Mouse (Mus musculus): ENCODE results near the gene Plin3.
A peak's percentile ranks its signal among the peaks of the same experiment; 100 is the strongest.

Gene Plin3

GRCm38 (mm10) chr17:56292531-56293222, at the start of gene Plin3:
Gene Plin3, minus strand, starts transcription at chr17:56292873.
- DNase-seq (ENCODE audit: low spot score), result no peak

- DNase-seq (ENCODE audit: low spot score), result no peak
Observed at GRCm38 (mm10) chr17:56340717-56341116, 48.0 kb upstream of the Plin3 start.

GRCm38 (mm10) chr17:56338909-56339308, 46.2 kb upstream of the Plin3 start:
- no peak for DNase-seq (ENCODE audit: low spot score)

GRCm38 (mm10) chr17:56337791-56338190, 45.1 kb upstream of the Plin3 start:
- DNase-seq (ENCODE audit: low spot score), result no peak

GRCm38 (mm10) chr17:56337190-56337589, 44.5 kb upstream of the Plin3 start:
- DNase-seq (ENCODE audit: low spot score), result peak; percentile 60

GRCm38 (mm10) chr17:56332987-56333386, 40.3 kb upstream of the Plin3 start:
- DNase-seq (ENCODE audit: low spot score), result no peak

- no peak for DNase-seq (ENCODE audit: low spot score)
Observed at GRCm38 (mm10) chr17:56331256-56331655, 38.6 kb upstream of the Plin3 start.

GRCm38 (mm10) chr17:56330345-56330744, 37.7 kb upstream of the Plin3 start:
- DNase-seq (ENCODE audit: low spot score), result no peak

- DNase-seq (ENCODE audit: low spot score), result no peak
Observed at GRCm38 (mm10) chr17:56329267-56329666, 36.6 kb upstream of the Plin3 start.

- DNase-seq (ENCODE audit: low spot score), result no peak
Observed at GRCm38 (mm10) chr17:56326153-56327147, 33.8 kb upstream of the Plin3 start.

- peak; percentile 97 for DNase-seq (ENCODE audit: low spot score)
Observed at GRCm38 (mm10) chr17:56325450-56326152, 32.9 kb upstream of the Plin3 start, which contains the start of gene Kdm4b. Gene Kdm4b, plus strand, starts transcription at chr17:56326062.

- DNase-seq (ENCODE audit: low spot score), result no peak
Observed at GRCm38 (mm10) chr17:56324419-56324818, 31.7 kb upstream of the Plin3 start.

GRCm38 (mm10) chr17:56309191-56309945, 16.7 kb upstream of the Plin3 start:
- no peak for DNase-seq (ENCODE audit: low spot score)

GRCm38 (mm10) chr17:56308088-56308487, 15.4 kb upstream of the Plin3 start:
- no peak for DNase-seq (ENCODE audit: low spot score)

GRCm38 (mm10) chr17:56305826-56306225, 13.2 kb upstream of the Plin3 start:
- DNase-seq (ENCODE audit: low spot score), result no peak

GRCm38 (mm10) chr17:56305156-56305555, 12.5 kb upstream of the Plin3 start:
- no peak for DNase-seq (ENCODE audit: low spot score)

- no peak for DNase-seq (ENCODE audit: low spot score)
Observed at GRCm38 (mm10) chr17:56304718-56305117, 12.0 kb upstream of the Plin3 start.

- peak; percentile 93 for DNase-seq (ENCODE audit: low spot score)
Observed at GRCm38 (mm10) chr17:56303847-56304586, 11.3 kb upstream of the Plin3 start.

- peak; percentile 60 for DNase-seq (ENCODE audit: low spot score)
Observed at GRCm38 (mm10) chr17:56303160-56303846, 10.6 kb upstream of the Plin3 start, which contains the start of gene Uhrf1. Gene Uhrf1, plus strand, starts transcription at chr17:56303321.

GRCm38 (mm10) chr17:56302363-56302996, 9.8 kb upstream of the Plin3 start:
- DNase-seq (ENCODE audit: low spot score), result no peak

Data from ovary, postnatal 14 days (tissue).